Mouse (Mus musculus) liver, postnatal 0 days (tissue): Measurements from ENCODE around the gene Sh3d21. TPM values are rescaled to one million over a fixed set of nuclear protein-coding genes. Genes with fewer than 3 reads are reported as not detected.

Source experiments
- ATAC-seq: fragments of 200-750 bp; cut with Nextera tagmentation; 2 replicates; pipeline ENCODE4 v1.8.0; 2017; ENCODE audit warnings: mild to moderate bottlenecking, moderate library complexity
- DNase-seq: peaks from one replicate; pipeline ENCODE4 v3.0.0-alpha.2; 2016
- H3K27ac ChIP-seq: fragments of 300-500 bp; sonication (generic); 2 replicates; pipeline ENCODE4 v1.5.1; 2014; ENCODE audit warnings: antibody characterized with exemption, moderate library complexity, mild to moderate bottlenecking, low read depth
- H3K27me3 ChIP-seq: fragments of 300-500 bp; sonication (generic); 2 replicates; pipeline ENCODE4 v1.6.1; 2014; ENCODE audit warnings: low read length, control low read depth, mixed read lengths; ENCODE audit not compliant: insufficient read depth
- H3K36me3 ChIP-seq: fragments of 300-500 bp; sonication (generic); replicated peaks from 2 replicates; pipeline ENCODE4 v1.6.1; 2014; ENCODE audit warnings: mild to moderate bottlenecking, control low read depth, low read length, moderate library complexity, mixed read lengths; ENCODE audit not compliant: insufficient read depth
- H3K4me1 ChIP-seq: fragments of 300-500 bp; sonication (generic); 2 replicates; pipeline ENCODE4 v1.6.1; 2014; ENCODE audit warnings: antibody characterized with exemption, mild to moderate bottlenecking, control low read depth; ENCODE audit not compliant: insufficient read depth
- H3K4me2 ChIP-seq: fragments of 300-500 bp; sonication (generic); 2 replicates; pipeline ENCODE4 v1.6.1; 2014; ENCODE audit warnings: low read depth, mild to moderate bottlenecking, low read length, moderate library complexity, mixed read lengths
- H3K4me3 ChIP-seq: fragments of 300-500 bp; sonication (generic); 2 replicates; pipeline ENCODE4 v1.5.1; 2014; ENCODE audit warnings: low read depth, low read length
- H3K9ac ChIP-seq: fragments of 300-500 bp; sonication (generic); replicated peaks from 2 replicates; pipeline ENCODE4 v1.6.1; 2014; ENCODE audit warnings: mild to moderate bottlenecking, moderate library complexity
- H3K9me3 ChIP-seq: fragments of 300-500 bp; sonication (generic); 2 replicates; pipeline ENCODE4 v1.6.1; 2016; ENCODE audit warnings: mild to moderate bottlenecking, control low read depth, low read length, mixed read lengths
- CTCF ChIP-seq: sonication (generic); IDR thresholded peaks from 2 replicates; pipeline ENCODE4 v1.5.1; 2016; ENCODE audit warnings: antibody characterized with exemption, low read depth
- EP300 ChIP-seq: IDR thresholded peaks from 2 replicates; pipeline ENCODE4 v1.6.1; 2016; ENCODE audit warnings: antibody characterized with exemption, low read depth, mild to moderate bottlenecking
- WGBS: fragments of 180-500 bp; shearing (Covaris S2); extraction: QIAGEN DNeasy Blood & Tissue Kit; methylation state at CpG from one replicate; pipeline ENCODE4 v1.1.7; 2014; ENCODE audit not compliant: insufficient replicate concordance; 5-methylcytosine and 5-hydroxymethylcytosine counted together
- polyA plus RNA-seq: library from polyadenylated mRNA; unstranded; fragments of >200 nt; fragmentation: Nextera tagmentation; extraction: Ambion mirVana; gene quantifications from 2 replicates; pipeline ENCODE4 v1.2.1, GENCODE M21; 2015

Gene Sh3d21
- polyA plus RNA-seq, 1 experiment from 2014 or later: 2.4 TPM

DNA sequence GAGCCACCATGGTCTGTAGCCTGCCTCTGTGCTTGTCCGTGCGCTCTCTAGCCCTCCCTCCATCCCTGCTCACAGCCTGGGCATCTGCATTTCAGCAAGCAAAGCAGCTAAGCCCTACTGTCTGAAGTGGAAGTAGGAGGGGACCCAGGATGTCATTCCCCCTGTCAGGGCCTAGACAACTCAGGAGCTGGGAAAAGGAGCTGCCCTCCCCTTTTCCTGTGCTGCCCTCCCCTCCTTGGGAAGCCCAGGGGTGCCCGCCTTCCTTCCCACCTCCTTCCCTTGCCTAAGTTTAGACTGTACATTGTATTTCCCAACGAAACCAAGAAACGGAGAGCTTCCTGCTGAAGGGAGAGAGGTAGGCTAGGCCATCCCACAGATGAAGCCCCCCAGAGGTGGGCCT is 22.3 kb downstream of the Sh3d21 start:
- ATAC-seq: peak; percentile 18
- 0 out of 2 replicates have a peak overlapping the region, but pooled peaks have one; percentile 7 for H3K27ac ChIP-seq
- no peak overlapping the region for H3K9ac ChIP-seq
- H3K4me2 ChIP-seq: no peak overlapping the region
- peaks cover 30% of the 10 kb centered on the region for H3K36me3 ChIP-seq
- no peaks in the 10 kb centered on the region for H3K27me3 ChIP-seq
- H3K4me1 ChIP-seq: no peaks in the 10 kb centered on the region; the same call in 1 of the 2 replicates
- DNase-seq: no peak
- 71% methylated on average over 5 of the region's 5 CpGs for WGBS
- TF ChIP-seq CTCF (no peak), EP300 (no peak; the same call in 1 of the 2 replicates)
- H3K4me3 ChIP-seq: no peak overlapping the region
- no peaks in the 10 kb centered on the region for H3K9me3 ChIP-seq

DNA sequence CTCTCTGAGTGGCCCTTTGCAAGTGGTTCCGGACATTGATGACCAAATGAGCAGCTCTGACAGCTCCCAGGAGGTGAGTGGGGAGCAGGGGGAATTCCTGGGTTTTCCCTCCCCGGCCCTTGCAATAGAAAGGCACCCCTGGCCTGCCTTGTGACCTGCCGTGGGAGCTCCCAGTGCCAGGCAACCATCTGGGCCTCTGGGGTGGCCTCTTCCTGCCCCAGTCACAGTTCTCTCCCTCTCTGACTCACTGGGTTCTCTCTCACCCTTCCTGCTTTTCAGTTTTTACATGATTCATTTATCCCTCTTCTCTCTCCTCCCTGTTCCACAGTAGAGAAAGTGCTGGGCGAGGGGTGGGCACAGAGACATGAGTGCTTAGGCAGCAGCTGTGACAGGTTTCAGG is 25.5 kb downstream of the Sh3d21 start:
- Histone ChIP-seq H3K36me3 (peaks cover 39% of the 10 kb centered on the region), H3K4me1 (no peaks in the 10 kb centered on the region; the same call in 1 of the 2 replicates), H3K27ac (no peak overlapping the region), H3K9ac (no peak overlapping the region), H3K4me3 (no peak overlapping the region), H3K4me2 (no peak overlapping the region), H3K27me3 (no peaks in the 10 kb centered on the region), H3K9me3 (no peaks in the 10 kb centered on the region)
- TF ChIP-seq CTCF (no peak), EP300 (no peak)
- DNase-seq (no peak), ATAC-seq (no peak)
- WGBS: 73% methylated on average over 4 of the region's 4 CpGs

DNA sequence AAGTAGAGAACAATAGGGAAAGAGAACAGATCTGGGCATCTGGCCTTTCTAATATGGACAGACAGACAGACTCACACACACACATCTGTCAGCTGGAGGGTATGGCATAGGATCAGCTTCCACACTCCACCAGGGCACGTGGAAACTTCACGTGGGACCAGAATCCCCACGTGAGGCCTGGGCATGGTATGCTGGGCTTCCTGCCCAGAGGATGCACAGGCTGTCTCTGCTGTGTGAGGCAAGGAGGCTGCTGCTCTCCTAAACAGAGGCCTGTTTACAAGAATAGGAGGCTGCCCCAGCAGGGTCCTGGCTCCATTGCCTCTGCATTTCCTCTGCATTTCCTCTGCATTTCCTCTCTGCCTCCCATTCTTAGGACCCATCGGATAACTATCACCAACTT is 28.7 kb downstream of the Sh3d21 start:
- Histone ChIP-seq H3K9ac (no peak overlapping the region), H3K9me3 (no peaks in the 10 kb centered on the region), H3K4me2 (no peak overlapping the region), H3K4me3 (no peak overlapping the region), H3K27me3 (no peaks in the 10 kb centered on the region), H3K27ac (no peak overlapping the region), H3K4me1 (peaks cover 4% of the 10 kb centered on the region; the same call in 1 of the 2 replicates), H3K36me3 (peaks cover 40% of the 10 kb centered on the region)
- ATAC-seq (no peak), DNase-seq (no peak)
- WGBS: 74% methylated on average over 4 of the region's 4 CpGs
- TF ChIP-seq CTCF: no peak
- no peak for TF ChIP-seq EP300

DNA sequence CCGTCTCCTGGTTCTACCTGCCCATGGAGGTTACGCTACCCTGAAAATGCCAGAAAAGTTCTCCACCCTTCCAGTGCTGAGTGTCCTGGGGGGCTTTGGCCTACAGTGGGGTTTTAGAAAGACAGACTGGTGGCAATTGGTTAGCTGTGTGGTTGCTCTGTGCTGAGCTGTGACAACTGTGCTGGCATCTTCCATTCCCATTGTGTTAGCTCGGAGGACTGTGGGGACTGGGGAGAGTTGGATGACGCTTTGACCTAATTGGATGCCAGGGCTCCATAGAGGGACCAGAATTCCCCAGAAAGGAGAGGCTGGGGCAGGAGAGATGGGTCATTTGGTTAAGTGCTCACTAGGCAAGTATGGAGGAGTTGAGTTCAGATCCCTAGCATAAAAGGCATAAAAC is 29.1 kb downstream of the Sh3d21 start:
- DNase-seq: no peak
- Histone ChIP-seq H3K9me3 (no peaks in the 10 kb centered on the region), H3K27ac (no peak overlapping the region), H3K4me2 (no peak overlapping the region), H3K27me3 (no peaks in the 10 kb centered on the region), H3K9ac (no peak overlapping the region), H3K4me1 (peaks cover 4% of the 10 kb centered on the region; the same call in 1 of the 2 replicates), H3K4me3 (no peak overlapping the region), H3K36me3 (peaks cover 39% of the 10 kb centered on the region)
- no peak for TF ChIP-seq CTCF
- no peak for TF ChIP-seq EP300
- ATAC-seq: no peak
- 95% methylated on average over 4 of the region's 4 CpGs for WGBS

DNA sequence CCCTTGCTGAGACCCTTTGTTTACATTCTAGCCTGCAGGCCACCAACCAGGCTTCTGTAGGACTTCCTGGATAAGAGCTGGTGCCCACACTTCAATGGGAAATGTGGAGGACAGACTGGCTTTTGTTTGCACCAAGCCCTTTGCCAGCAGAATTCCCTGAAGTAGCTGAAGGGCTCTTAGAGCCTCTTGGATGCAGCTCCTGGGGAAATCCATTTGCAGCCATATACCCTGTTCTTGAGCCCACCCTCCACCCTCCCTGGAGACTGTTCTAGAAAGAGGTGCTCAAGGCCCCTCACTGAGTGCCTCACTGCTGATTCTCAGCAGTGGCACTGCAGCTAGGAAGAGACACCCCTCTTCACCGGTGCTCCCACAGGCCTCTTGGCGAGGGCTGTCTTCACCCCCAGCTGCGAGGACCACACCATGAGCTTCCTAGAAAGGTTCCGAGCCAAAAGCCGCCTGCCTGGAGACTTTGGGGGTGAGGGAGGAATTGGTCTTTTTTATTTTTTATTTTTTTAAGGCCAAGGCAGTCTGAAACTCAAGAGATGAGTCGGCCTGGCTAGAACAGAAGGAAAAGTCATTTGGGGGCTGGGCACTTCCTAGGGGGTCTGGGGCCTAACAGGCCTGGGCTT is 30.5 kb downstream of the Sh3d21 start:
- Histone ChIP-seq H3K9ac (no peak overlapping the region), H3K9me3 (no peaks in the 10 kb centered on the region)
- DNase-seq: no peak

DNA sequence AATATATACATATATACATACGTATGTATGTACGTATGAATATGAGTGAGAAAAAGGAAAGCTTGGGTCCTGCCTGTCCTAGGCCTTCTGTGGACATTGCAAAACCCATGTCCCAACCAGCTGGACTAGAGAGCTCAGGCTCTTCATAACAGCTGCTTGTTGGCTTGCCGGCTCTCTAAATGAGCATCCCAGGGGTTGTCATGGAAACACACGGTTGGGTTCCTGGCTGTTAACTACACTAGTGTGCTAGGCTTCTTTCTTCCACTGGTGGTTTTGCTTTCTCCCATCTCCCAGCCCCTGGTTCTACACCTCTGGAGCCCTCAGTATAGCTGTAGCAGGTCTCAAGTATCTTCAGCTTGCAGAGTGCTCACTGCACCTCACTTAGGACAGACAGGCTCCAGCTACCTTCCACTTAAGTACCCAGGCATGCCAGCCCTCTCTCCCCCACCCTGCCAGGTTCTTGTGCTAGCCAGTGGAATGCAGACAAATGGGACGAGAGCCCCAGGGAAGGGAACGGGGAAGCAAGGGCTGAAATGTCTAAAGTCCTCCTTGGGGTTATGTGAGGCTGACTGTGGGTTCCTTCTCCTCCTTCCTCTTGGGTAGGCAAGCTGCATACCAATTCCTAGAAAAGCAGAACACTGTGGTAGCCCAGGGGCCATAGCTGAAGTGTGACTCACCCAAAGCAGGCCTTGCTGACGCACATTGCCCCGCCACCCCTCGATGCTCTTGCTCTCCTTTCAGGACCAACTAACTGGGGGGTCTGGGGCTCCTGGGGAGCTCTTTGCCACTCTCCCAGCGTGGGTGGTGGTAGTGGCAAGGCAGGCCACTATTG is 31.8 kb downstream of the Sh3d21 start:
- Histone ChIP-seq H3K9me3 (no peaks in the 10 kb centered on the region), H3K4me3 (no peak overlapping the region), H3K9ac (no peak overlapping the region), H3K27ac (peak overlapping the region; percentile 79), H3K27me3 (no peaks in the 10 kb centered on the region), H3K4me2 (no peak overlapping the region), H3K36me3 (peaks cover 36% of the 10 kb centered on the region), H3K4me1 (peaks cover 4% of the 10 kb centered on the region; the same call in 1 of the 2 replicates)
- ATAC-seq: peak; percentile 67
- no peak for DNase-seq
- TF ChIP-seq CTCF: no peak
- TF ChIP-seq EP300: no peak
- WGBS: 61% methylated on average over 10 of the region's 10 CpGs

More for the DNA sequence above, 30.5 kb downstream of the Sh3d21 start:
- Histone ChIP-seq H3K27me3 (no peaks in the 10 kb centered on the region), H3K4me1 (peaks cover 4% of the 10 kb centered on the region; the same call in 1 of the 2 replicates), H3K36me3 (peaks cover 37% of the 10 kb centered on the region), H3K27ac (peak overlapping the region; percentile 79; the same call in 1 of the 2 replicates), H3K4me3 (no peak overlapping the region), H3K4me2 (no peak overlapping the region)
- 86% methylated on average over 6 of the region's 6 CpGs for WGBS
- no peak for ATAC-seq
- TF ChIP-seq EP300 (no peak), CTCF (no peak)
